8 mouse cellular contexts compared by ENCODE assay signal in genomic region chr5:134918071-134918832, GRCm38 (mm10). TPM values are rescaled to one million over a fixed set of nuclear protein-coding genes. Genes with fewer than 3 reads are reported as not detected.
DNase-seq lines count a peak whose midpoint lies in the region; ATAC-seq lines count a peak whose summit lies in the region.

No protein-coding gene starts in this region.

- H3K4me1 ChIP-seq in liver, embryonic 11.5 days (replicated peaks; ENCODE audit: control insufficient read depth, insufficient read depth, low read length), result peaks cover 35% of the 10 kb centered on the region

- no peaks in the 10 kb centered on the region for H3K9me3 ChIP-seq in liver, embryonic 11.5 days (ENCODE audit: control insufficient read depth, low read length)

- H3K9ac ChIP-seq in liver, embryonic 11.5 days (ENCODE audit: low read depth, low read length), result 0 out of 2 replicates have a peak overlapping the region, but pooled peaks have one; percentile 26

- no peaks in the 10 kb centered on the region for H3K36me3 ChIP-seq in liver, embryonic 11.5 days (ENCODE audit: control insufficient read depth, insufficient read depth, low read length)

- no peak overlapping the region for H3K4me3 ChIP-seq in liver, embryonic 11.5 days (ENCODE audit: low read depth, low read length)

- H3K27ac ChIP-seq in liver, embryonic 11.5 days (ENCODE audit: low read depth, low read length), result peak overlapping the region; percentile 88

- peak; percentile 12 to 29 for DNase-seq in left cerebral cortex, adult 18-20 months (ENCODE audit: low spot score in 2 of 2)
- DNase-seq in left cerebral cortex, adult 8-10 months (ENCODE audit: low spot score in 2 of 2), result no peak
- peak; percentile 55 for DNase-seq in T-cell, adult 2 months (ENCODE audit: low spot score)
- DNase-seq in cerebellum, postnatal 36 days, result peak; percentile 37 to 38
- peak; percentile 68 for DNase-seq in liver, embryonic 11.5 days (ENCODE audit: low spot score)
- peak; percentile 73 for DNase-seq in retina, postnatal 1 day

- peak; percentile 35 to 57 for ATAC-seq in hematopoietic stem cell, adult 5-6 weeks (replicated peaks in 1 of 2; ENCODE audit: insufficient read depth in 1 of 2, low FRiP score in 2 of 2, low TSS enrichment in 1 of 2, low read depth in 1 of 2, poor library complexity in 2 of 2, severe bottlenecking in 2 of 2)
- 0 out of 2 replicates have a peak, but pooled peaks have one; percentile 4 for ATAC-seq in liver, embryonic 11.5 days (replicated peaks; ENCODE audit: low FRiP score)
- ATAC-seq in inflammation-experienced regulatory T-cells, adult 6 months, result no peak

- H3K4me2 ChIP-seq in liver, embryonic 11.5 days, result peak overlapping the region; percentile 47

- 48% methylated on average over 16 of the region's 16 CpGs for WGBS in liver, embryonic 11.5 days

- no peaks in the 10 kb centered on the region for H3K27me3 ChIP-seq in liver, embryonic 11.5 days (replicated peaks; ENCODE audit: control insufficient read depth, insufficient read depth, low read length)

RNA-seq across cellular contexts. Expression of gene Cldn13, which starts 2.9 kb away (rescaled TPM):
- not detected for total RNA-seq in left cerebral cortex, adult 18-20 months (2021)
- total RNA-seq in left cerebral cortex, adult 8-10 months (2022), result not detected
- total RNA-seq in hematopoietic stem cell, adult 5-6 weeks (2017), result 0.88 and 15.9 TPM in 2 replicates
- polyA plus RNA-seq in liver, embryonic 11.5 days (2014; fragmentation: Nextera tagmentation; extraction: Ambion mirVana), result 115 and 120 TPM in 2 replicates
- polyA plus RNA-seq in inflammation-experienced regulatory T-cells, adult 6 months (2017; shearing (Covaris generic)), result not detected

RNA-seq across cellular contexts. Expression of gene Tmem270, which starts 11.7 kb away (rescaled TPM):
- not detected for total RNA-seq in left cerebral cortex, adult 18-20 months (2021)
- not detected for total RNA-seq in left cerebral cortex, adult 8-10 months (2022)
- total RNA-seq in hematopoietic stem cell, adult 5-6 weeks (2017), result not detected in 2 replicates
- polyA plus RNA-seq in liver, embryonic 11.5 days (2014; fragmentation: Nextera tagmentation; extraction: Ambion mirVana), result not detected in 2 replicates
- polyA plus RNA-seq in inflammation-experienced regulatory T-cells, adult 6 months (2017; shearing (Covaris generic)), result not detected

RNA-seq across cellular contexts. Expression of gene Mettl27, which starts 13.9 kb away (rescaled TPM):
- 1 to 10 TPM; 7.4 to 9.7 TPM for total RNA-seq in left cerebral cortex, adult 18-20 months (2021)
- total RNA-seq in left cerebral cortex, adult 8-10 months (2022), result 10 to 100 TPM in 3 of 4 experiments, 1 to 10 TPM in 1; 9.7 to 11.5 (median 11.1) TPM
- total RNA-seq in hematopoietic stem cell, adult 5-6 weeks (2017), result 13.8 and 20.0 TPM in 2 replicates
- polyA plus RNA-seq in liver, embryonic 11.5 days (2014; fragmentation: Nextera tagmentation; extraction: Ambion mirVana), result 9.1 and 11.4 TPM in 2 replicates
- polyA plus RNA-seq in inflammation-experienced regulatory T-cells, adult 6 months (2017; shearing (Covaris generic)), result 10 to 100 TPM in 2 of 3 experiments, 1 to 10 TPM in 1; 6.3 to 17.2 (median 12.0) TPM

RNA-seq across cellular contexts. Expression of gene Cldn4, which starts 28.5 kb away (rescaled TPM):
- not detected for total RNA-seq in left cerebral cortex, adult 18-20 months (2021)
- not detected for total RNA-seq in left cerebral cortex, adult 8-10 months (2022)
- 0.81 TPM in 1 of 2 replicates, not detected in the other for total RNA-seq in hematopoietic stem cell, adult 5-6 weeks (2017)
- 3.1 and 3.7 TPM in 2 replicates for polyA plus RNA-seq in liver, embryonic 11.5 days (2014; fragmentation: Nextera tagmentation; extraction: Ambion mirVana)
- not detected for polyA plus RNA-seq in inflammation-experienced regulatory T-cells, adult 6 months (2017; shearing (Covaris generic))

Comparison
In these comparisons a context has a peak if more than half of its experiments do, and no peak if none do; other contexts are left out.
1. DNase-seq: peak in left cerebral cortex, adult 18-20 months (2 of 2), T-cell, adult 2 months (single experiment), cerebellum, postnatal 36 days (2 of 2), liver, embryonic 11.5 days (single experiment) and retina, postnatal 1 day (single experiment); none in left cerebral cortex, adult 8-10 months (0 of 2).